Mouse (Mus musculus): ENCODE measurements around the gene Traf7.

DNA sequence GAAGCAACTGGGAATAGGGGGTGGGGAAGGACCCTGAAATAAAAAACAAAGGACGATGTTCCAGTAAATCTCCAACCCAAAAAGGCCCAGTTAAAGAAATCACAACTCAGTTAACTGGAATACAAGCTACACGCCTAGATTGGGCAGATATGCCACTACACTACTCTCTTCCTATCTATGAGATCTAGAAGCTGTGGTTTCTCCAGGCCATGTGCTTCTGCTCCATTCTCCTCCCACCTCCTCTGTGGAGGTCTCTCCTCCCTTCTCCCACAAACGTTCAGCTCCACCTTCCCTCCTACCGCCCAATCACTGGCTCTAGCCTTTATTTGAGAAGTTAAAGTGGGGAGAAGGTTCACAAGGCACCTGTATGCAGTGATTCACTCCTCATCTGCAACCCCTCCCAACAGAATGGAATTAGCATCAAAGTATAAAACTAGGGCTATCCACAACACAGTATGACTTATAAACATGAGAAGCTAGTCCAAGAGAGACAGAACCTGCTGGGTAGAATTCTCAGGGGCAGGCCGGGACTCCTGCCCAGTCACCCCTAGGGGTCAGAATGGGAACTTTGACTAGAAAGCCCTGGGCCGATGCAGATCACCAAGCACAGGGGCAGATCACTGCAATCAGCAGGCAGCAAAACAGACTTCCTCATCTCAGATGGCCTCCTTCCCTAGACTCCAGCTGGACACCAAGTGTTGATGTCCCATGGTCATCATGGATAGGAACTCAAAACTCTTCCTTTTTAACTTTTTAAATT is 64.2 kb downstream of the Traf7 start:
- no peak for TF ChIP-seq CTCF (IDR thresholded peaks at IDR 0.05)
- TF ChIP-seq POLR2A (IDR thresholded peaks at IDR 0.05; ENCODE audit: insufficient read depth, low read depth, low read length), result no peak
